Mouse (Mus musculus) neural tube, embryonic 13.5 days (tissue): ENCODE results near the gene Zcchc17. TPM values are rescaled to one million over a fixed set of nuclear protein-coding genes. Genes with fewer than 3 reads are reported as not detected.

Experiments
- ATAC-seq: fragments of 200-750 bp; cut with Nextera tagmentation; 2 replicates; pipeline ENCODE4 v1.8.0; 2017; ENCODE audit warnings: low read depth, mild to moderate bottlenecking, moderate TSS enrichment, moderate library complexity
- H3K27ac ChIP-seq: fragments of 300-500 bp; sonication (generic); replicated peaks from 2 replicates; pipeline ENCODE4 v1.5.1; 2015; ENCODE audit warnings: moderate library complexity, mild to moderate bottlenecking, inconsistent platforms
- H3K27me3 ChIP-seq: fragments of 300-500 bp; sonication (generic); 2 replicates; pipeline ENCODE4 v1.6.1; 2015; ENCODE audit warnings: mild to moderate bottlenecking, inconsistent platforms
- H3K36me3 ChIP-seq: fragments of 300-500 bp; sonication (generic); 2 replicates; pipeline ENCODE4 v1.6.1; 2015; ENCODE audit warnings: mild to moderate bottlenecking, inconsistent platforms
- H3K4me1 ChIP-seq: fragments of 300-500 bp; sonication (generic); replicated peaks from 2 replicates; pipeline ENCODE4 v1.6.1; 2015; ENCODE audit warnings: inconsistent platforms
- H3K4me2 ChIP-seq: fragments of 300-500 bp; sonication (generic); 2 replicates; pipeline ENCODE4 v1.6.1; 2015; ENCODE audit warnings: inconsistent platforms, mild to moderate bottlenecking, moderate library complexity
- H3K4me3 ChIP-seq: fragments of 300-500 bp; sonication (generic); 2 replicates; pipeline ENCODE4 v1.5.1; 2015; ENCODE audit warnings: mild to moderate bottlenecking, inconsistent platforms
- H3K9ac ChIP-seq: fragments of 300-500 bp; sonication (generic); 2 replicates; pipeline ENCODE4 v1.6.1; 2015; ENCODE audit warnings: moderate library complexity, mild to moderate bottlenecking, inconsistent platforms
- H3K9me3 ChIP-seq: fragments of 300-500 bp; sonication (generic); 2 replicates; pipeline ENCODE4 v1.6.1; 2016; ENCODE audit warnings: inconsistent platforms
- WGBS: fragments of 180-500 bp; shearing (Covaris S2); methylation state at CpG from one replicate; pipeline ENCODE4 v1.1.7; 2015; 5-methylcytosine and 5-hydroxymethylcytosine counted together
- polyA plus RNA-seq: library from polyadenylated mRNA; unstranded; fragments of >200 nt; fragmentation: Nextera tagmentation; extraction: Ambion mirVana; gene quantifications from 2 replicates; pipeline ENCODE4 v1.2.1, GENCODE M21; 2015

Zcchc17 gene
- 90.3 and 94.1 TPM in 2 replicates for polyA plus RNA-seq

GRCm38 (mm10) chr4:130359486-130360237, at the start of gene Zcchc17, which contains the start of gene Snrnp40:
TSS of gene Zcchc17 (minus strand) at chr4:130359943.
TSS of gene Snrnp40 (plus strand) at chr4:130360132.
- H3K4me2 ChIP-seq = peak within 1 kb of the TSS; percentile 77
- peak; percentile 99 for ATAC-seq
- WGBS = under 1% methylated on average over 49 of the region's 49 CpGs

DNA sequence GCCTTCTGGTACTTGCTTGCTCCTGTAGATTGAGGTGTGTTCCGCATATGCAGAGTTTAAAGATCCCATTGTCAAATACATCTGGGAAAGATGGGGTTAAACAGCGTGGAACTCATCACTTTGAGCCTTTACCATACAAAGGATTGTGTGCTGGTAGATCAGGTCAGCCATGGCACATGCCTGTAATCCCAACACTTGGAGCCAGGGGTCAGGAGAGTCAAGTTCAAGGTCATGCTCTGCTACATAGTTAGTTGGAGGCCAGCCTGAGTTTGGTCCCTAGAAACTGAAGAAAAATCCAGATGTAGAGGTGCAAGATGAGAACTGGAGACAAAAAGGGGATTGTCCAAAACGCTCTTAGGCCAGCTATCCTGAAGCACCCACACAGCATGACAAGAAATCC, 31.5 kb upstream of the Zcchc17 start:
- no peak overlapping the region for H3K4me2 ChIP-seq
- peaks cover 31% of the 10 kb centered on the region for H3K4me1 ChIP-seq
- no peak overlapping the region for H3K9ac ChIP-seq
- no peak overlapping the region for H3K4me3 ChIP-seq
- H3K9me3 ChIP-seq = no peaks in the 10 kb centered on the region
- ATAC-seq = no peak
- H3K27ac ChIP-seq = peak overlapping the region; percentile 18; the same call in 1 of the 2 replicates
- no peaks in the 10 kb centered on the region for H3K27me3 ChIP-seq
- 70% methylated on average over 3 of the region's 3 CpGs for WGBS
- H3K36me3 ChIP-seq = peaks cover 35% of the 10 kb centered on the region

More at GRCm38 (mm10) chr4:130359486-130360237, at the start of gene Zcchc17, which contains the start of gene Snrnp40:
- Histone ChIP-seq H3K27me3 (no peaks in the 10 kb centered on the region), H3K9me3 (no peaks in the 10 kb centered on the region), H3K4me1 (peaks cover 29% of the 10 kb centered on the region), H3K36me3 (peaks cover 32% of the 10 kb centered on the region), H3K4me3 (peak within 1 kb of the TSS; percentile 74), H3K9ac (peak within 1 kb of the TSS; percentile 86), H3K27ac (peak within 1 kb of the TSS; percentile 82)

DNA sequence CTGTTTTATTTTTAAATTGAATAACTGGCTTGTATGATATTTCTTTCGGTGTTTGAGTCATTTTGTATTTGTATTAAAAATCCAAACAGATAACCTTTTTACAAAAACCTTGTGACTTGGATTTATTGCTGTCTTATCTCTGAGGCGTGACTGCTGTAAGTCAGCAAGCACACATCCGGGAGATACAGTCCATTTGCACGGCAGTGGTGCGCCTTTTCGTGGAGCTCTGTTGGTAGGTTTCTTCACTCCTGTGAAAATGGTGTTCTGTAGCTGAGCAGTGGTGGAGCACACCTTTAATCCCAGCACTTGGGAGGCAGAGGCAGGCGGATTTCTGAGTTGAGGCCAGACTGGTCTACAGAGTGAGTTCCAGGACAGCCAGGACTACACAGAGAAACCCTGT, 30.2 kb upstream of the Zcchc17 start:
- H3K27ac ChIP-seq = no peak overlapping the region
- H3K36me3 ChIP-seq = peaks cover 45% of the 10 kb centered on the region
- H3K9ac ChIP-seq = no peak overlapping the region
- no peak overlapping the region for H3K4me2 ChIP-seq
- 86% methylated on average over 7 of the region's 7 CpGs for WGBS
- peaks cover 31% of the 10 kb centered on the region for H3K4me1 ChIP-seq
- H3K27me3 ChIP-seq = no peaks in the 10 kb centered on the region
- ATAC-seq = no peak
- no peaks in the 10 kb centered on the region for H3K9me3 ChIP-seq
- H3K4me3 ChIP-seq = no peak overlapping the region

- H3K9ac ChIP-seq = no peak overlapping the region
- WGBS = 71% methylated on average over 6 of the region's 6 CpGs
- no peaks in the 10 kb centered on the region for H3K9me3 ChIP-seq
Measured at GRCm38 (mm10) chr4:130389496-130389895, 29.8 kb upstream of the Zcchc17 start.

GRCm38 (mm10) chr4:130387256-130387655, 27.5 kb upstream of the Zcchc17 start:
- 69% methylated on average over 3 of the region's 3 CpGs for WGBS
- Histone ChIP-seq H3K4me1 (peaks cover 24% of the 10 kb centered on the region), H3K36me3 (peaks cover 66% of the 10 kb centered on the region), H3K4me3 (no peak overlapping the region), H3K27ac (no peak overlapping the region), H3K9ac (no peak overlapping the region), H3K4me2 (no peak overlapping the region), H3K9me3 (no peaks in the 10 kb centered on the region), H3K27me3 (no peaks in the 10 kb centered on the region)
- no peak for ATAC-seq

More at GRCm38 (mm10) chr4:130389496-130389895, 29.8 kb upstream of the Zcchc17 start:
- no peak for ATAC-seq
- Histone ChIP-seq H3K27ac (no peak overlapping the region), H3K4me2 (no peak overlapping the region), H3K4me1 (peaks cover 31% of the 10 kb centered on the region), H3K27me3 (no peaks in the 10 kb centered on the region), H3K4me3 (no peak overlapping the region), H3K36me3 (peaks cover 49% of the 10 kb centered on the region)

DNA sequence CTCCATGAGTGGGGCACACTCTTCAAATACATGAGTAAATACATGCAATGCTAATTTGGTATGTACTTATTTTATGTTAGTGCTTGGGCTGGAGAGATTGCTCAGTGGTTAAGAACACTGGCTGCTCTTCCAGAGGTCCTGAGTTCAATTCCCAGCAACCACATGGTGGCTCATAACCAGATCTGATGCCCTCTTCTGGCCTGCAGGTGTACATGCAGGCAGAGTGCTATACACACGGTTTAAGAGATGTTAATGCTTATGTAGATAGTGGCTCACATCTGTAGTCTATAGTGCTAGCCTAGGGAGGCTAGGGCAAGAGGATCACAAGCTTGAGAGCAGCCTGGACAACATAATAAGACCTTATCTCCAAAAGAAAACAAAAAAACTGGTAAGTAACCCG, 20.7 kb upstream of the Zcchc17 start:
- Histone ChIP-seq H3K4me2 (no peak overlapping the region), H3K4me1 (no peaks in the 10 kb centered on the region), H3K9ac (no peak overlapping the region), H3K27me3 (no peaks in the 10 kb centered on the region), H3K4me3 (no peak overlapping the region), H3K9me3 (no peaks in the 10 kb centered on the region), H3K36me3 (peaks cover 77% of the 10 kb centered on the region), H3K27ac (no peak overlapping the region)
- 89% methylated on average over 2 of the region's 2 CpGs for WGBS
- ATAC-seq = no peak

- WGBS = 96% methylated on average over 2 of the region's 2 CpGs
- Histone ChIP-seq H3K27me3 (no peaks in the 10 kb centered on the region), H3K9ac (no peak overlapping the region), H3K4me2 (no peak overlapping the region), H3K36me3 (peaks cover 79% of the 10 kb centered on the region), H3K4me1 (no peaks in the 10 kb centered on the region), H3K9me3 (no peaks in the 10 kb centered on the region), H3K4me3 (no peak overlapping the region), H3K27ac (no peak overlapping the region)
- no peak for ATAC-seq
Measured at GRCm38 (mm10) chr4:130379181-130379580, 19.4 kb upstream of the Zcchc17 start.

DNA sequence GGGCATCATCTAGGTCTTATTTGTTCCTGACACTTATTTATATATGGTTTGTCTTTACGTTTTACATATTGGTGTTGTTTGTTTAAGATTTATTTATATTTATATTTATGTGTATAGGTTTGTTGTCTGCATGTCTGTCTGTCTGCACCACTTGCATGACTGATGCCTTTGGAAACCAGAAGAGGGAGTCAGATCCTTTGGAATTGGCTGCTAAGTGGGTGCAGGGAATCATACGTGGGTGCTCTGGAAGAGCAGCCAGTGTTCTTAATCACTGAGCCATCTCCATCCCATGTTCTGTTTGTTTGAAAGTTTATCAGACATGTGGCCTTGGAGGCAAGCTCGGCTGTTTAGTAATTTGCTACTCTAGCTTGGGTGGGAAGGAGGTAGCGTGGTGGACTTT, 17.8 kb upstream of the Zcchc17 start:
- Histone ChIP-seq H3K9ac (no peak overlapping the region), H3K9me3 (no peaks in the 10 kb centered on the region), H3K4me1 (no peaks in the 10 kb centered on the region), H3K4me3 (no peak overlapping the region), H3K27ac (no peak overlapping the region), H3K27me3 (no peaks in the 10 kb centered on the region), H3K4me2 (no peak overlapping the region), H3K36me3 (peaks cover 82% of the 10 kb centered on the region)
- 85% methylated on average over 4 of the region's 4 CpGs for WGBS
- ATAC-seq = no peak

DNA sequence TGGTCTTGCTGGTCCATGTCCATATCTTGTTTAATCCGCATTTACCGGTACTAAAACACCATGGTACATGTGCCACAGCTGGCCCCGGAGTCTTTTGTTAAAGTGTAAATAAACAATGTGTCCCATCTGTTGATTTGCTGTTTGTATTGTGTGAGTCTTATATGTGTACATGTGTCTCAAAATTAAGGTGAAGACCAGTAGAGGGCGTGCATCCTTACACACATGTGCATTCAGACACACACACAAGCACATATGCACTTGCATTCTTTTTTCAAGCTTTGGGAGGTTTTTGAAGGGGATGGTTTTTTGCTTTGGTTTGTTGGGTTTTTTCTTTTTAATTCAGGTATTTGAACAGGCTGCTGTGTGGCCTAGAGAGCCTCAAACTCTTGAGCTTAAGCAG, 16.9 kb upstream of the Zcchc17 start:
- Histone ChIP-seq H3K4me2 (no peak overlapping the region), H3K36me3 (peaks cover 85% of the 10 kb centered on the region), H3K4me3 (no peak overlapping the region), H3K9ac (no peak overlapping the region), H3K9me3 (no peaks in the 10 kb centered on the region), H3K27me3 (no peaks in the 10 kb centered on the region), H3K4me1 (no peaks in the 10 kb centered on the region), H3K27ac (no peak overlapping the region)
- WGBS = 91% methylated on average over 4 of the region's 4 CpGs
- ATAC-seq = no peak

DNA sequence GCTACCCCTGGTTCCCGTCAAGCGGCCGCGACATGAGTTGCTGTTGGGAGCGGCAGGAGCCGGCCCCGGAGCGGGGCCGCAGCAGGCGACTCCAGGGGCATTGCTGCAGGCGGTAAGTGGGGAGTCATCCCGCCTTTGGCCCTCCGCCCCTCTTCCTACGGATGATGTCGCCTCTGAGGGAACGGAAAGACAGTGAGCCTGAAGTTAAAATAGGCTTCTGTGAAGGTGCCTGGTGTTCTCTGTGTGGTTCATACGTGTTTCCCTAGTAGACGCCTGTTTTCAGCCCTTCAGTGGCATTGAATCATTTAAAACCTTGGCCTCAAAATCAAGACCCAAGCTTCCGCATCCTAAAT, 471 bp upstream of the Zcchc17 start:
- under 1% methylated on average over 19 of the region's 19 CpGs for WGBS
- Histone ChIP-seq H3K9me3 (no peaks in the 10 kb centered on the region), H3K4me2 (peak overlapping the region; percentile 77), H3K9ac (peak overlapping the region; percentile 85), H3K36me3 (peaks cover 38% of the 10 kb centered on the region), H3K4me3 (peak overlapping the region; percentile 74), H3K27ac (peak overlapping the region; percentile 82), H3K27me3 (no peaks in the 10 kb centered on the region), H3K4me1 (peaks cover 29% of the 10 kb centered on the region)
- ATAC-seq = peak; percentile 17; the same call in 1 of the 2 replicates

DNA sequence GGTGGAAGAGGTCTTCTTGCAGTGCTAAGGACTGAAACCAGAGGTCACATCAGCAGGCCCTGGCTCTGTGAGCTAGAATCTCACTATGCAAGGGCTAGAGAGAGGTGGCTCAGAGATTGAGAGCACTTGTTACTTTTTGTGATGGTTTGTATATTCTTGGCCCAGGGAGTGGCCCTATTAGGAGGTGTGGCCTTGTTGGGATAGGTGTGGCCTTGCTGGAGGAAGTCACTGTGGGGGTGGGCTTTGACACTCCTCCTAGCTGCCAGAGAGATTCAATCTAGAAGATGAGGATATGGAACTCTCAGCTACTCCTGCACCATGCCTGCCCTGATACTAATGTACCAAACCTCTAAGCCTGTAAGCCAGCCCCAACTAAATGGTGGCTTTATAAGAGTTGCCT, 1.8 kb downstream of the Zcchc17 start:
- no peak overlapping the region for H3K4me3 ChIP-seq
- no peaks in the 10 kb centered on the region for H3K27me3 ChIP-seq
- no peak overlapping the region for H3K27ac ChIP-seq
- H3K4me1 ChIP-seq = peaks cover 29% of the 10 kb centered on the region
- no peak for ATAC-seq
- peaks cover 26% of the 10 kb centered on the region for H3K36me3 ChIP-seq
- no peak overlapping the region for H3K9ac ChIP-seq
- no peak overlapping the region for H3K4me2 ChIP-seq
- H3K9me3 ChIP-seq = no peaks in the 10 kb centered on the region

DNA sequence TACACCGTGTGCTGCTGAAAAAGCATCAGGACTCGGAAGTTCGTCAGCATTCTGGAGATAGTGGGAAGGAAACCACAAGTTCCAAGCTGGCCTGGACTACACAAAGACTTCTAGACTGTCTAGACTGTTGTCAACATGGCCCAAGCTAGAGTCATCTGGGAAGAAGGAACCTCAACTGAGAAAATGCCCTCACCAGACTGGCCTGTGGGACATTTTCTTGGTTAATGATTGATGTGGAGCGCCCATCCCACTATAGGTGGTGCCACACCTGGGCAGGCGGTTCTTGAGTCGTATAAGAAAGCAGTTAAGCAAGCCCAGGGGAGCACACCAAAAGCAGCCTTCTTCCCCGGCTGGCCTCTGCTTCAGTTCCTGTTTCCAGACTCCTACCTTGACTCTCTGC, 7.2 kb downstream of the Zcchc17 start:
- Histone ChIP-seq H3K27me3 (no peaks in the 10 kb centered on the region), H3K9me3 (no peaks in the 10 kb centered on the region), H3K4me3 (no peak overlapping the region), H3K4me2 (no peak overlapping the region), H3K9ac (no peak overlapping the region), H3K4me1 (no peaks in the 10 kb centered on the region), H3K27ac (no peak overlapping the region), H3K36me3 (peaks cover 73% of the 10 kb centered on the region)
- 86% methylated on average over 7 of the region's 7 CpGs for WGBS
- no peak for ATAC-seq
